Mouse (Mus musculus) stomach, embryonic 14.5 days (tissue): ENCODE results near the gene Smoc1. TPM values are rescaled to one million over a fixed set of nuclear protein-coding genes. Genes with fewer than 3 reads are reported as not detected.

Experiments used
- ATAC-seq: fragments of 200-750 bp; cut with Nextera tagmentation; 2 replicates; pipeline ENCODE4 v1.8.0; 2017; ENCODE audit warnings: low read depth, moderate TSS enrichment; ENCODE audit not compliant: insufficient number of reproducible peaks, insufficient read depth, low FRiP score
- H3K27ac ChIP-seq: fragments of 300-500 bp; sonication (generic); 2 replicates; pipeline ENCODE4 v1.5.1; 2014; ENCODE audit warnings: mild to moderate bottlenecking, low read length, moderate library complexity, mixed read lengths
- H3K27me3 ChIP-seq: fragments of 300-500 bp; sonication (generic); 2 replicates; pipeline ENCODE4 v1.6.1; 2014; ENCODE audit warnings: low read length, control low read depth, mixed read lengths; ENCODE audit not compliant: control insufficient read depth, insufficient read depth
- H3K36me3 ChIP-seq: fragments of 300-500 bp; sonication (generic); 2 replicates; pipeline ENCODE4 v1.6.1; 2014; ENCODE audit warnings: mild to moderate bottlenecking, control low read depth, low read length, moderate library complexity, mixed read lengths; ENCODE audit not compliant: control insufficient read depth, insufficient read depth
- H3K4me1 ChIP-seq: fragments of 300-500 bp; sonication (generic); 2 replicates; pipeline ENCODE4 v1.6.1; 2014; ENCODE audit warnings: low read length, control low read depth, mixed read lengths; ENCODE audit not compliant: control insufficient read depth, insufficient read depth
- H3K4me2 ChIP-seq: fragments of 300-500 bp; sonication (generic); replicated peaks from 2 replicates; pipeline ENCODE4 v1.6.1; 2014; ENCODE audit warnings: low read depth, low read length, control low read depth
- H3K4me3 ChIP-seq: fragments of 300-500 bp; sonication (generic); 2 replicates; pipeline ENCODE4 v1.5.1; 2014; ENCODE audit warnings: low read depth, low read length, control low read depth
- H3K9ac ChIP-seq: fragments of 300-500 bp; sonication (generic); replicated peaks from 2 replicates; pipeline ENCODE4 v1.6.1; 2014; ENCODE audit warnings: low read depth, mild to moderate bottlenecking, control low read depth, low read length, moderate library complexity, mixed read lengths
- H3K9me3 ChIP-seq: fragments of 300-500 bp; sonication (generic); 2 replicates; pipeline ENCODE4 v1.6.1; 2016; ENCODE audit warnings: low read depth, low read length, control low read depth; ENCODE audit not compliant: control insufficient read depth
- WGBS: fragments of 180-500 bp; shearing (Covaris S2); extraction: QIAGEN DNeasy Blood & Tissue Kit; methylation state at CpG from one replicate; pipeline ENCODE4 v1.1.7; 2014; 5-methylcytosine and 5-hydroxymethylcytosine counted together
- polyA plus RNA-seq: library from polyadenylated mRNA; unstranded; fragments of >200 nt; fragmentation: Nextera tagmentation; extraction: Ambion mirVana; gene quantifications from 2 replicates; pipeline ENCODE4 v1.2.1, GENCODE M21; 2014

The Smoc1 gene
- polyA plus RNA-seq, 1 experiment from 2014 or later = 4.7 TPM

DNA sequence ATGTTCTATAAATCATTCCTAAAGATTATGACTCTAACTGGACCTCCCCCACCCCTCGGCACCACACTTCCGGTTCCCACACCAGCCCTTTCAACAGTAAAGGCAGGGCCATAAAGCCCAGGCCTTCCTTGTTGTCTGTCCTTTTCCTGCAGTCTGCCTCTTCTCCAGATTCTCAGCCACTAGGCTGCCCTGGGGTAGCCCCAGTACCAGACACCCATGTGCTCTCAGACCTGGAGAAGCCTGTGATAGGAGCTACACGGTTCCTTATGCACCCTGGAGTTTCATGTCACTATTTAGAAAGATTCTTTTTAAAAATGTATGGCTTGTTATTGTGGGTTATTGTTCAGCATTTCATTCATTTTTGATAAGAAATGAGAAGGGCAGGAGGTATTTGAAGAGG, 133.8 kb downstream of the Smoc1 start:
- Histone ChIP-seq H3K9ac (no peak overlapping the region), H3K4me2 (no peak overlapping the region), H3K4me1 (no peaks in the 10 kb centered on the region), H3K27ac (no peak overlapping the region), H3K9me3 (no peaks in the 10 kb centered on the region), H3K36me3 (no peaks in the 10 kb centered on the region), H3K4me3 (no peak overlapping the region), H3K27me3 (no peaks in the 10 kb centered on the region)
- WGBS = 40% methylated on average over 3 of the region's 3 CpGs
- no peak for ATAC-seq

GRCm38 (mm10) chr12:81160831-81161230, 134.2 kb downstream of the Smoc1 start:
- ATAC-seq = no peak
- no peaks in the 10 kb centered on the region for H3K4me1 ChIP-seq
- H3K9ac ChIP-seq = no peak overlapping the region
- no peaks in the 10 kb centered on the region for H3K9me3 ChIP-seq
- no peaks in the 10 kb centered on the region for H3K27me3 ChIP-seq
- 65% methylated on average over 5 of the region's 5 CpGs for WGBS
- H3K4me2 ChIP-seq = no peak overlapping the region
- no peak overlapping the region for H3K4me3 ChIP-seq
- H3K27ac ChIP-seq = no peak overlapping the region
- H3K36me3 ChIP-seq = no peaks in the 10 kb centered on the region

- no peak overlapping the region for H3K27ac ChIP-seq
- no peaks in the 10 kb centered on the region for H3K36me3 ChIP-seq
- no peak for ATAC-seq
- H3K4me3 ChIP-seq = no peak overlapping the region
- no peaks in the 10 kb centered on the region for H3K9me3 ChIP-seq
- no peak overlapping the region for H3K9ac ChIP-seq
- H3K4me2 ChIP-seq = no peak overlapping the region
- 84% methylated on average over 2 of the region's 2 CpGs for WGBS
- no peaks in the 10 kb centered on the region for H3K4me1 ChIP-seq
- no peaks in the 10 kb centered on the region for H3K27me3 ChIP-seq
Measured at GRCm38 (mm10) chr12:81161282-81161681, 134.7 kb downstream of the Smoc1 start.

DNA sequence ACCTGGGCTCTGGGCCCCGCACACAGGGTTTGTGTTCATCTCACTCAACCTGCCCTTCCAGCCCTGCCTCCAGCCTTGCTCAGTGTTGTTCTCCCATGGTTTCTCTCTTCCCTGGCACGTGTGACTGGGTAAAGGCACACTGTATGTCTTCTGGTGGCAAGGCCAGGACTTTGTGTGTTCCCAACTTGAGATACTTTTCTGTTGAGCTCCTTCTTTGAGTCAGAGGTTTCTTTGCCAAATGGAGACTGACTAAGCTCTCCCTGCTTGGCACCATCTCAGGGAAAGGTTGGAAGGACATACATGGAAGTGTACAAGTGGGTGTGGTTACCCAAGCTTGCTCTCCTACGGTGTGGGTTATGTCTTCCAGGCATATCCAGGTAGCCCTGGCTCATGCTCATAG, 136.5 kb downstream of the Smoc1 start:
- no peak for ATAC-seq
- H3K9ac ChIP-seq = no peak overlapping the region
- no peak overlapping the region for H3K4me2 ChIP-seq
- no peaks in the 10 kb centered on the region for H3K9me3 ChIP-seq
- no peaks in the 10 kb centered on the region for H3K27me3 ChIP-seq
- WGBS = 92% methylated on average over 3 of the region's 3 CpGs
- H3K4me3 ChIP-seq = no peak overlapping the region
- H3K27ac ChIP-seq = no peak overlapping the region
- H3K36me3 ChIP-seq = no peaks in the 10 kb centered on the region
- H3K4me1 ChIP-seq = no peaks in the 10 kb centered on the region; the same call in 1 of the 2 replicates

DNA sequence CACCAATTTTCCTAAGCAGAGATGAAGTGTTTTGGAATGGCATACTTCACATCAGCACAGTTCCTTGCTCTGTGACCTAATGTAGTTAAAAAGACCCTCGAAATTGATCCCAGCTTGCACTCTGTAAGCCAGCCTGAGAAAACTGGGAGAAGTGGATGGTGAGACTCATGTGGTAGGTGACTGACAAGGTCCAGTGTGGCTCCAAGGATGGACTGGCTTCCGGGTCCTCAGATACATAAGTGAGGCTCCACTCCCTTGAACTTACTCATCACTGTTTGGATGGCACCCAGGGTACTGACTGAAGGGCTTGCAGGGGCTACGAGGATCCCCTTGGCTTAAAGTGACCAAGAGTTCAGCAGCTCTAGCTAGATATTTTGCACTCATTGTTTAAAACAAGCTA, 137.0 kb downstream of the Smoc1 start:
- WGBS = 88% methylated on average over 3 of the region's 3 CpGs
- no peak overlapping the region for H3K9ac ChIP-seq
- no peaks in the 10 kb centered on the region; the same call in 1 of the 2 replicates for H3K4me1 ChIP-seq
- no peak for ATAC-seq
- no peak overlapping the region for H3K4me3 ChIP-seq
- H3K9me3 ChIP-seq = no peaks in the 10 kb centered on the region
- H3K36me3 ChIP-seq = no peaks in the 10 kb centered on the region
- H3K4me2 ChIP-seq = no peak overlapping the region
- H3K27ac ChIP-seq = no peak overlapping the region
- H3K27me3 ChIP-seq = no peaks in the 10 kb centered on the region

DNA sequence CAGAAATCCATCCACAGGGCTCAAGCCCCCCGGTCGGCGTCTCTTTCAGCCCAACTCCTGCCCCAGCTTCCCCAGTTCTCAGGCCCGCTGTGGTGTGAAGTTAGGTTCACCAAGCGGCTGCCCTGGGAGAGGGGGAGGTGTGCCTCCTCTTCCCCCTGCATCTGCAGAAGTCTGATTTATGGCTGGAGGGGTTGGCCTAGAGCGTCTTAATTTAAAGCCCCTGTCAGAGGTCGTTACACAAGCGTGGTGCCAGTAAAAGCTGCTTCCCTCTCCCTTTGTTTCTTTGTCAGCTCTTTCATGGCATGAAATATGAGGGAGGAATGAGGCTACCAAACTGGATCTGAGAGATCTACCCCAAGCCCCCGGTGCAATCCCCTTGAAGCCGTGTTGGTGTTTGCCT, 139.5 kb downstream of the Smoc1 start:
- no peak overlapping the region for H3K9ac ChIP-seq
- H3K4me1 ChIP-seq = no peaks in the 10 kb centered on the region; the same call in 1 of the 2 replicates
- H3K9me3 ChIP-seq = no peaks in the 10 kb centered on the region
- H3K4me2 ChIP-seq = no peak overlapping the region
- 9% methylated on average over 10 of the region's 10 CpGs for WGBS
- no peaks in the 10 kb centered on the region for H3K36me3 ChIP-seq
- H3K27ac ChIP-seq = no peak overlapping the region
- ATAC-seq = no peak
- H3K4me3 ChIP-seq = no peak overlapping the region
- no peaks in the 10 kb centered on the region for H3K27me3 ChIP-seq

GRCm38 (mm10) chr12:81166615-81167014, 140.0 kb downstream of the Smoc1 start:
- H3K9me3 ChIP-seq = no peaks in the 10 kb centered on the region
- no peak for ATAC-seq
- no peak overlapping the region for H3K4me2 ChIP-seq
- no peak overlapping the region for H3K4me3 ChIP-seq
- no peak overlapping the region for H3K27ac ChIP-seq
- H3K9ac ChIP-seq = no peak overlapping the region
- H3K36me3 ChIP-seq = no peaks in the 10 kb centered on the region
- WGBS = 63% methylated on average over 8 of the region's 8 CpGs
- no peaks in the 10 kb centered on the region; the same call in 1 of the 2 replicates for H3K4me1 ChIP-seq
- no peaks in the 10 kb centered on the region for H3K27me3 ChIP-seq

DNA sequence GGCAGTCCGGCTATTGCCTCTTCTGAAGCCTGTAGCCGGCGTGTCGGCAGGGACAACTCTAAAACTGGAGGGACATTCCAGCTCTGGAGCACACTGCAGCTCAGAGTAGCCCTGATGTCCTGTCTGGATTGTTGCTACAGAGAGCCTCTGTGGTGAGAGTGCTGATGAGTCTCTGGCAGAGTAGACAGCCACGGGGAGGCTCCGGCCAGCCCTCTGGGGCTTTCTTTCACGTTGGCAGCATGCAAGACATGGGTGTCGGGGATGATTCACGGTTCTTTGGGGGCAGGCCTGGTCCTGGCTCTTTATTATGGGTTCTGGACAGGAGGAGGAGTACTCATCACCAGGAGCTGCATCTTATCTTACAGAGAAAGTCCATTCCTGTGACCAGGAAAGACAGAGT, 140.5 kb downstream of the Smoc1 start:
- Histone ChIP-seq H3K9ac (no peak overlapping the region), H3K36me3 (no peaks in the 10 kb centered on the region), H3K27me3 (no peaks in the 10 kb centered on the region), H3K4me1 (no peaks in the 10 kb centered on the region; the same call in 1 of the 2 replicates), H3K9me3 (no peaks in the 10 kb centered on the region), H3K27ac (no peak overlapping the region), H3K4me3 (no peak overlapping the region), H3K4me2 (no peak overlapping the region)
- 71% methylated on average over 9 of the region's 9 CpGs for WGBS
- ATAC-seq = no peak

DNA sequence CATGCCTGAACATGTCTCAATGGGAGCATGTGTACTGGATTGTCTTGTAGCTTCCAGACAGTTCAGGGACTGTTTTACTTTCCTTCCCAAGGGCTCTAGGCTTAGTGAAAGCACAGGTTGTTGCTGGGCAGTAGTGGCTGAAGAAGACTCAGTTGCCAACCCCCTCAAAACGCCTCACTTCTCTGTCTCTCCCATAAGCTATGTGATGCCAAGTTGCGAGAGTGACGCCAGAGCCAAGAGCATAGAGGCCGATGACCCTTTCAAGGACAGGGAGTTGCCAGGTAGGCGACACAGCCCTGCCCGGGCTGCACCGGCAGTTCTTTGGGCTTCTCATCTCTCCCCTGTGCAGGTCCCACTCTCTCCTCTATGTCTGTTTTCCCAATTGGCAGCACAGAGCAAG, 141.4 kb downstream of the Smoc1 start:
- Histone ChIP-seq H3K4me2 (no peak overlapping the region), H3K4me3 (no peak overlapping the region), H3K9ac (no peak overlapping the region), H3K4me1 (no peaks in the 10 kb centered on the region; the same call in 1 of the 2 replicates), H3K27ac (no peak overlapping the region), H3K27me3 (no peaks in the 10 kb centered on the region), H3K9me3 (no peaks in the 10 kb centered on the region), H3K36me3 (no peaks in the 10 kb centered on the region)
- 92% methylated on average over 7 of the region's 7 CpGs for WGBS
- ATAC-seq = no peak
